Mouse (Mus musculus) stomach, postnatal 0 days (tissue): ENCODE data around the gene Itga6.

Source experiments
- CTCF ChIP-seq: IDR thresholded peaks from 2 replicates; pipeline ENCODE4 v1.5.1; 2016; ENCODE audit warnings: antibody characterized with exemption, low read depth, mild to moderate bottlenecking, moderate library complexity
- EP300 ChIP-seq: optimal IDR thresholded peaks from 2 replicates; pipeline ENCODE3; 2016; ENCODE audit warnings: antibody characterized with exemption

DNA sequence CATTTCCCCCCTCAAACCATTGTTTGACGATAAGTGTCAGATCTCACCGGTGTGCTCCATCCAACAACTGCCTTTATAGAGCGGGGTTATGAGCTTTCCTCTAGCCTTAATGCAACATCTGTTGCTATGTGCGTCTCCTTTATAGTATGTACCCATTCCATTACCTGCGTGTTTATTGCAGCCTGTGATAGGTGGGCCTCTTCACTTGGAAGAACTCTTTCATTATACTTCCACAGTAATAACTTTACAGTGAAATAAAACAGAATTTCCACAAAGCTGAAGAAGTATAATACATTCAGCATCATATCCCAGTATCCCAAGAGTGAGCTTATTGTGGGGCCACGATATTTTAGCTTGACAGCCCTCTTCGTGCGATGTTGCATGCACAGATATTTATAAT, 90.1 kb downstream of the Itga6 start:
- TF ChIP-seq CTCF (no peak), EP300 (no peak)
